Mouse (Mus musculus) layer of hippocampus, adult 2 months (tissue): ENCODE data around the gene Olfr1322. TPM values are rescaled to one million over a fixed set of nuclear protein-coding genes. Genes with fewer than 3 reads are reported as not detected.

ENCODE experiments used
- DNase-seq, 2 experiments: peaks; one replicate each; pipeline ENCODE4 v3.0.0; 2022; ENCODE audit warnings: low spot score in 2 of 2
- H3K27ac ChIP-seq: fragments of 200-600 bp; 2 replicates; pipeline ENCODE4 v1.8.1; 2022
- H3K4me3 ChIP-seq: fragments of 200-600 bp; 2 replicates; pipeline ENCODE4 v1.8.1; 2022; ENCODE audit warnings: mild to moderate bottlenecking
- CTCF ChIP-seq: fragments of 200-600 bp; conservative IDR thresholded peaks from 2 replicates; pipeline ENCODE4 v1.8.1; 2022; ENCODE audit warnings: antibody characterized with exemption, mild to moderate bottlenecking, moderate library complexity
- long read RNA-seq, 2 experiments: library from polyadenylated mRNA; stranded (forward); transcript quantifications; one replicate each; pipeline ENCODE4 v2.0.0; 2021; ENCODE audit warnings: borderline mapping rate in 2 of 2
- total RNA-seq, 2 experiments: library from RNA; stranded (reverse); gene quantifications; 2 replicates each; pipeline ENCODE4 v1.2.3; 2021

Gene Olfr1322
- not detected for total RNA-seq
- long read RNA-seq, experiment 1: 0 reads
- long read RNA-seq, experiment 2: 0 reads

GRCm38 (mm10) chrX:49891383-49891782, at the start of gene Olfr1322:
TSS of gene Olfr1322 (minus strand) at chrX:49891483.
- Histone ChIP-seq H3K4me3 (no peak within 1 kb of the TSS), H3K27ac (no peak within 1 kb of the TSS)
- no peak for TF ChIP-seq CTCF
- DNase-seq: no peak

DNA sequence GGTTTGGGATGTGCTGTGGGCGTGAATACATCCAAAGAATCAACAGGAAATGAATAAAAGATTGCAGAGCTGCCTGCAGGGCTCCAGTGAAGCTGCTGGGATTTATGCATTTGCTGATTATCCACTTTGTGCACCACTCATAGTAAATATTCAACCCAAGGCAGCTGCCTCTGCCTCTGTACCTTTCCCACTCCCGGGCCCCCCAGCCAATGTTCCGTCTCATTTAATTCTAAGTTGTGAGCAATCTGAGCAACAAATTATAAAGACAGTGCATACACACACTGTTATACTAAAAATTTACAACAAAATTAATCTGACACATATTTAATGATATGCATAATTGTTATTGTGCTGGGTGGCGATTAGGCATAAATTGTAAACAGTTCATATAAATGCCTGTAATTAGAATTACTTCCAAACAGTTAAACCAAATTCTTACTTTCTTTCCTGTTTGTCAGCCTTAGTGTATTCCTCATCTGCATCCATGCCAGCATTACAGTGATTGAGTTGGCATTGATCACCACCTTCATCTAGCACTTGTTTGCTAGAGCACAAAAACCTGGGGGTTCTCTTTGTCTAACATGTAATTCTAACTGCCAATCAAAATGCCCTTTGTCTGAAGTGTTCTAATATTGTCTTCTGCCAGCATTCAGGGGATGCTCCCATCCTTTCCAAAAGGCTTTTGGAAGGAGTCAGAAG, 13.5 kb downstream of the Olfr1322 start:
- Histone ChIP-seq H3K27ac (no peak overlapping the region), H3K4me3 (no peak overlapping the region)
- DNase-seq: no peak
- no peak for TF ChIP-seq CTCF

Other genes with a start within 250 kb of the Olfr1322 start
- not detected for gene Olfr1320, start 219.2 kb downstream of the Olfr1322 start, total RNA-seq
- gene Olfr1321, start 156.4 kb downstream of the Olfr1322 start, total RNA-seq: not detected
- gene Igsf1, start 93.7 kb downstream of the Olfr1322 start, total RNA-seq: 10 to 100 TPM in 1 of 2 experiments, 1 to 10 TPM in 1; 9.2 to 12.7 TPM
- gene Olfr1323, start 127.9 kb upstream of the Olfr1322 start, total RNA-seq: not detected